Mouse (Mus musculus): ENCODE measurements at regions not wholly inside any gene's neighbourhood (a gene's known extent, or its start where the extent isn't known, plus 50 kb on each side); places are given as distances from the start of the nearest gene placed in this dataset.
"Not testable (repeated sequence)": the region's sequence is repeated elsewhere in the genome, so short reads cannot be mapped to it uniquely, and the experiment has no call there.

DNA sequence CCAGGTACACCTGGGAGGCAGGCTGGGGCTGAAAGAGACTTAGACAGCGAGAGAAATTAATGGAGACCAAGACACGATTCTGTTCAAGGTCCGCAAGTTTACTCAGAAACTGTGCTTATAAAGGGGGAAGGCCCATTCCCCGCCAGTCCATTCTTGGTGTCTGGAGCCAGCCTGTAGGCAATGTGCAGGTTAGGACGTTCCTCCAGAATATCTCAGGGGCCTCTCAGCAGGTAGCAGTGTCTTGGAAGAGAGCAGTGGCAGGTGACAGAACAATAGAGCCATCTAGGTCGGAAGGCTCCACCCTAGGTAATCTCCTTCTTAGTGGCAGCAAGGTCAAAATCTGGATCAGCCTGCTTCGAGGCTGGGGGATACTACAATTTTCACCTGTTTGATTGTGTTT lies 147.6 kb upstream of the Gm37988 start:
- H3K9me3 ChIP-seq (replicated peaks; ENCODE audit: control insufficient read depth, insufficient read depth, low read length, poor library complexity, severe bottlenecking); H3K27ac ChIP-seq (ENCODE audit: insufficient read depth, low read length); H3K4me3 ChIP-seq (ENCODE audit: low read depth, low read length); H3K27me3 ChIP-seq (ENCODE audit: control insufficient read depth, insufficient read depth, low read length, poor library complexity, severe bottlenecking); H3K4me1 ChIP-seq (ENCODE audit: control insufficient read depth, insufficient read depth, low read length); H3K36me3 ChIP-seq (ENCODE audit: control insufficient read depth, insufficient read depth, low read length, poor library complexity, severe bottlenecking); H3K9ac ChIP-seq (ENCODE audit: low read depth, poor library complexity, severe bottlenecking): not testable (repeated sequence)
- TF ChIP-seq EP300 (IDR thresholded peaks at IDR 0.05; ENCODE audit: insufficient read depth, low read depth, low read length): 0 out of 2 replicates have a peak, but pooled peaks have one; percentile 23

DNA sequence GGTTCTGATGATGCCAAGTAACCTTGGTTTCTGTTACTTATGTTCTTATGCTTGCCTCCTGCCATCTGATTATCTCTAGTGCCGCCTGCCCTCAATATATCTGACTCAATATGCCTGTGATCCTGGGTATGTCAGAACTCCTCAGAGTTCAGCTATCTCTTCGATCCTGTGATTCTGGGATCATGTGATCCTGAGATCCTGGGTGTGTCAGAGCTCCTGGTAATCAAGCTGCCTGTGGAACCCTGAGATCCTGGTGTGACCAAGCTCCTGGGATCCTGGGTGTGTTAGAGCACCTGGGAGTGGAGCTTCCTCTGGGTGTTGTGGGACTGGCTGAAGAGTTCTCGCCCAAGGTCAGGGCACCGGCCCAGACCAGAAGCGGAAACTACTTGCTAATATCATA lies 147.1 kb upstream of the Gm37988 start:
- not testable (repeated sequence) for H3K4me3 ChIP-seq (ENCODE audit: low read depth, low read length); H3K36me3 ChIP-seq (ENCODE audit: control insufficient read depth, insufficient read depth, low read length, poor library complexity, severe bottlenecking); H3K9me3 ChIP-seq (replicated peaks; ENCODE audit: control insufficient read depth, insufficient read depth, low read length, poor library complexity, severe bottlenecking); H3K4me1 ChIP-seq (ENCODE audit: control insufficient read depth, insufficient read depth, low read length); H3K27me3 ChIP-seq (ENCODE audit: control insufficient read depth, insufficient read depth, low read length, poor library complexity, severe bottlenecking); H3K9ac ChIP-seq (ENCODE audit: low read depth, poor library complexity, severe bottlenecking); H3K27ac ChIP-seq (ENCODE audit: insufficient read depth, low read length)

DNA sequence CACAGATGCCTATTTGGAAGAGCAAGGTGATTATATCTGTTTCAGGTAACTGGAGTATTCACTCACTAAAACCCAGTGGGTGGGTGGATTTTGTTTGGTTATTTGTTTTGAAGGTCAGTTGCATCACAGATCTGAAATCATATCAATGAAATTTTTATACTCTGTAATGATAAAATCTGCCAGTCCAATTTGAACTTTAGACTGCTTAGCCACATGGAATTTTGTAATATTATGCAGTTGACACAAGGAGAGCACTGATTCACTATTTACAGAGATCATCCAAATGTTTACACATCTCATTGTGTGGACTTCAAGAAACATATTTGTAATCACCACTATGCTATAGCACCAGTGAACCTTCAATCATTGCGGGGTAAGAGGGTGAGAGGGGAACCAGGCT lies 145.9 kb upstream of the Gm37988 start:
- Histone ChIP-seq H3K4me3 (ENCODE audit: low read depth, low read length) (no peak overlapping the region), H3K27me3 (ENCODE audit: control insufficient read depth, insufficient read depth, low read length, poor library complexity, severe bottlenecking) (no peaks in the 10 kb centered on the region), H3K27ac (ENCODE audit: insufficient read depth, low read length) (no peak overlapping the region), H3K9ac (ENCODE audit: low read depth, poor library complexity, severe bottlenecking) (no peak overlapping the region), H3K36me3 (ENCODE audit: control insufficient read depth, insufficient read depth, low read length, poor library complexity, severe bottlenecking) (no peaks in the 10 kb centered on the region), H3K9me3 (replicated peaks; ENCODE audit: control insufficient read depth, insufficient read depth, low read length, poor library complexity, severe bottlenecking) (peaks cover 3% of the 10 kb centered on the region; the same call in 1 of the 2 replicates), H3K4me1 (ENCODE audit: control insufficient read depth, insufficient read depth, low read length) (no peaks in the 10 kb centered on the region)
- no peak for TF ChIP-seq CTCF (IDR thresholded peaks at IDR 0.05; ENCODE audit: low read depth, low read length)
- TF ChIP-seq POLR2A (IDR thresholded peaks at IDR 0.05; ENCODE audit: insufficient read depth, low read length): no peak
- TF ChIP-seq EP300 (IDR thresholded peaks at IDR 0.05; ENCODE audit: insufficient read depth, low read depth, low read length): no peak

DNA sequence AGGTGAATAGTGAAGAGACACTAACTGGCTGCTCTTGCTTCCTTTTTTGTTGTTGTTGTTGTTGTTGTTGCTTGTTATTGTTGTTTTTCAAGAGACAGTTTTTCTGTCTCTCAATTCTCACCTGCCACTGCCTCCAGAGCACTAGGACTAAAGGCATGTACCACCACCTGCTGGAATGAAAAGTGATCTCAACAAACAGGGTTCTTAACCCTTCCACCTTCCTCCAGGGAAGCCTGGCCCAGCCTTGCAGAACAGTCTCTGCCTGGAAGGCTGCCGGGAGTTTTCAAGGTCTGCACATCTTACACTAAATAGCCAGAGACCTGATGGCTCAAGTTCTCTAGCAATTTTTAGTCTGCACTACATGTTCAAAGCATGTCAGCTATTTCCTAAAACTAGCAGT lies 138.0 kb upstream of the Gm37988 start:
- TF ChIP-seq CTCF (IDR thresholded peaks at IDR 0.05; ENCODE audit: low read depth, low read length): no peak
- TF ChIP-seq EP300 (IDR thresholded peaks at IDR 0.05; ENCODE audit: insufficient read depth, low read depth, low read length): no peak
- no peaks in the 10 kb centered on the region for H3K9me3 ChIP-seq (replicated peaks; ENCODE audit: control insufficient read depth, insufficient read depth, low read length, poor library complexity, severe bottlenecking)
- H3K27me3 ChIP-seq (ENCODE audit: control insufficient read depth, insufficient read depth, low read length, poor library complexity, severe bottlenecking): no peaks in the 10 kb centered on the region
- no peak overlapping the region for H3K9ac ChIP-seq (ENCODE audit: low read depth, poor library complexity, severe bottlenecking)
- no peak overlapping the region for H3K27ac ChIP-seq (ENCODE audit: insufficient read depth, low read length)
- H3K4me3 ChIP-seq (ENCODE audit: low read depth, low read length): no peak overlapping the region
- H3K36me3 ChIP-seq (ENCODE audit: control insufficient read depth, insufficient read depth, low read length, poor library complexity, severe bottlenecking): no peaks in the 10 kb centered on the region
- no peaks in the 10 kb centered on the region for H3K4me1 ChIP-seq (ENCODE audit: control insufficient read depth, insufficient read depth, low read length)

DNA sequence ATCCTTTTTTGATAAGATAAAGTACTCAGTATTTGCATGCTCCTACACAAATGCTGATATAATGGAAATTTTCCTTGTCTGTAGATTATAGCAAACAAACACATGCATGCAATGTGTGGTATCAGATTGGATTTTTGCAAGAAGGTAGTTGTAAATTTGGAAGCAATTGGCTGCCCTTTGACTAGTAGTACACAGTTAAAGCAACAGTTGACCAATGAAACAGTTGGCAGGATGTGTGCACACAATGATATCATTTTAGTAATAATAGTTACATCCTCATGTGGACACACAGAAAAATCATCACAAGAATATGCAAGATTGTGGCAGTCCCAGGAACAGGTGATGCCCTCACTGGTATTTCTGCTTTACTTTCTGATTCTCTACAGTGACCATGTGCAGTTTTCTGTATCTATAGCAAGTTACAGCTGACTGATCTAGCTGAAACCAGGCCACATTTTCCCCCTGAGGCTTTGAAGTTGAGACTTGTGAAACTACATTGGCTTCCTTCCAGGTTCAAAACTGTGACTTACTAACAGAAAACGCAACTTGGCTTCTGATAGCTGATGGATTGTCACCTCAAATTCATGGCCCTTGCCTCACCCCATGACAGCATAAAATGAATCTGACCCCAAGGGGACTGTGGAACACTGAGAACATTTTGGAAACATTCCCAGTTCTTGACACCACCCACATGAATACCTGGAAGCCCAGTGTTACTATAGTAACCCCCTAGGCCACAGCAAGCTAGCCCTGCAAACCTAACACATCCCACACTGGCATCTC lies 136.3 kb upstream of the Gm37988 start:
- no peaks in the 10 kb centered on the region for H3K36me3 ChIP-seq (ENCODE audit: control insufficient read depth, insufficient read depth, low read length, poor library complexity, severe bottlenecking)
- no peak overlapping the region for H3K4me3 ChIP-seq (ENCODE audit: low read depth, low read length)
- no peak overlapping the region for H3K9ac ChIP-seq (ENCODE audit: low read depth, poor library complexity, severe bottlenecking)
- no peak overlapping the region for H3K27ac ChIP-seq (ENCODE audit: insufficient read depth, low read length)
- no peaks in the 10 kb centered on the region; the same call in 1 of the 2 replicates for H3K27me3 ChIP-seq (ENCODE audit: control insufficient read depth, insufficient read depth, low read length, poor library complexity, severe bottlenecking)
- TF ChIP-seq EP300 (IDR thresholded peaks at IDR 0.05; ENCODE audit: insufficient read depth, low read depth, low read length): no peak
- TF ChIP-seq CTCF (IDR thresholded peaks at IDR 0.05; ENCODE audit: low read depth, low read length): no peak
- no peak for TF ChIP-seq POLR2A (IDR thresholded peaks at IDR 0.05; ENCODE audit: insufficient read depth, low read length)
- no peaks in the 10 kb centered on the region for H3K4me1 ChIP-seq (ENCODE audit: control insufficient read depth, insufficient read depth, low read length)
- H3K9me3 ChIP-seq (replicated peaks; ENCODE audit: control insufficient read depth, insufficient read depth, low read length, poor library complexity, severe bottlenecking): no peaks in the 10 kb centered on the region

DNA sequence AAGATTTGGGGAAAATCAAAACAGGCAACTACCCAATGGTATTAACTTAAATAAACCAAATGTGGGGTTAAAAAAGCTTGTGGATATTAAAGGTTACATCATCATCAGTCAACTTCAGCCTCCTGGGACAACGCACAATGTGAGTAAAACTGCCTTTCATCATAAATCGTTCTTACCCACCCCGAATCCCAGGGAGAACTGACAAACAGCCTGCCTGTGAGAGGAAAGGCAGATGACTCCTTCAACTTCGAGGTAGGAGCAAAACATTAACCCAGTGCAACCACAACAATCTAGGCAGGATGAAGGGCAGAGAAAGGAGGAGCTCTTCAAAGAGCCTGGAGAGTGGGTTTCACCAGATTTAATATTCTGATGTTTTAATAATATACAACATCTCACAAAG lies 135.3 kb upstream of the Gm37988 start:
- no peak overlapping the region for H3K9ac ChIP-seq (ENCODE audit: low read depth, poor library complexity, severe bottlenecking)
- no peak overlapping the region for H3K4me3 ChIP-seq (ENCODE audit: low read depth, low read length)
- H3K27me3 ChIP-seq (ENCODE audit: control insufficient read depth, insufficient read depth, low read length, poor library complexity, severe bottlenecking): no peaks in the 10 kb centered on the region; the same call in 1 of the 2 replicates
- H3K4me1 ChIP-seq (ENCODE audit: control insufficient read depth, insufficient read depth, low read length): no peaks in the 10 kb centered on the region
- no peaks in the 10 kb centered on the region for H3K36me3 ChIP-seq (ENCODE audit: control insufficient read depth, insufficient read depth, low read length, poor library complexity, severe bottlenecking)
- no peak for TF ChIP-seq POLR2A (IDR thresholded peaks at IDR 0.05; ENCODE audit: insufficient read depth, low read length)
- no peak for TF ChIP-seq EP300 (IDR thresholded peaks at IDR 0.05; ENCODE audit: insufficient read depth, low read depth, low read length)
- TF ChIP-seq CTCF (IDR thresholded peaks at IDR 0.05; ENCODE audit: low read depth, low read length): no peak
- H3K9me3 ChIP-seq (replicated peaks; ENCODE audit: control insufficient read depth, insufficient read depth, low read length, poor library complexity, severe bottlenecking): no peaks in the 10 kb centered on the region
- no peak overlapping the region for H3K27ac ChIP-seq (ENCODE audit: insufficient read depth, low read length)

All from ES-Bruce4 (cell line).